Comparison of ENCODE assay signal across 10 mouse cellular contexts in genomic region chr15:78532566-78533345, GRCm38 (mm10). TPM values are rescaled to one million over a fixed set of nuclear protein-coding genes. Genes with fewer than 3 reads are reported as not detected.
DNase-seq lines count a peak whose midpoint lies in the region; ATAC-seq and TF ChIP-seq lines count a peak whose summit lies in the region.
"Had no signal": no experiment of that assay in that cellular context is flagged by ENCODE, and none has a peak within 500 bp of the region (broad histone marks: within the 10 kb centered on the region; RNA-seq: fewer than 3 reads in every experiment).

No protein-coding gene starts in this region.

- no peaks in the 10 kb centered on the region for H3K36me3 ChIP-seq in hindbrain, embryonic 14.5 days (replicated peaks; ENCODE audit: control insufficient read depth, insufficient read depth)
- H3K36me3 ChIP-seq in hindbrain, postnatal 0 days (ENCODE audit: insufficient read depth, low read length) = no peaks in the 10 kb centered on the region
- no peaks in the 10 kb centered on the region for H3K36me3 ChIP-seq in liver, embryonic 14.5 days (replicated peaks; ENCODE audit: control insufficient read depth, insufficient read depth, low read depth)
- H3K36me3 ChIP-seq in midbrain, embryonic 16.5 days (ENCODE audit: control insufficient read depth, insufficient read depth, low read length) = no peaks in the 10 kb centered on the region
- H3K36me3 ChIP-seq: midbrain, embryonic 12.5 days had no signal

- 0 out of 2 replicates have a peak overlapping the region, but pooled peaks have one; percentile 2 for H3K9ac ChIP-seq in hindbrain, embryonic 14.5 days
- no peak overlapping the region for H3K9ac ChIP-seq in hindbrain, postnatal 0 days (replicated peaks; ENCODE audit: low read length)
- no peak overlapping the region for H3K9ac ChIP-seq in liver, embryonic 14.5 days (replicated peaks)
- peak overlapping the region; percentile 39 for H3K9ac ChIP-seq in midbrain, embryonic 16.5 days (ENCODE audit: low read depth, low read length)

- H3K4me1 ChIP-seq in hindbrain, embryonic 14.5 days (replicated peaks; ENCODE audit: control insufficient read depth, insufficient read depth, low read length) = peaks cover 26% of the 10 kb centered on the region
- H3K4me1 ChIP-seq in hindbrain, postnatal 0 days (ENCODE audit: insufficient read depth, low read length) = peaks cover 20% of the 10 kb centered on the region
- peaks cover 0 to 10% of the 10 kb centered on the region in 2 experiments; a peak in 2 of 4 replicates for H3K4me1 ChIP-seq in liver, embryonic 14.5 days (replicated peaks; ENCODE audit: control insufficient read depth in 2 of 2, insufficient read depth in 2 of 2, low read length in 1 of 2)
- peaks cover 23% of the 10 kb centered on the region for H3K4me1 ChIP-seq in midbrain, embryonic 16.5 days (ENCODE audit: control insufficient read depth, insufficient read depth, low read length)

- WGBS in hindbrain, embryonic 14.5 days = 76% methylated on average over 10 of the region's 10 CpGs
- WGBS in hindbrain, postnatal 0 days = 74% methylated on average over 10 of the region's 10 CpGs
- 56% methylated on average over 10 of the region's 10 CpGs for WGBS in liver, embryonic 14.5 days (ENCODE audit: insufficient replicate concordance)
- WGBS in midbrain, embryonic 16.5 days = 71% methylated on average over 10 of the region's 10 CpGs

- H3K27ac ChIP-seq in hindbrain, embryonic 14.5 days = 0 out of 2 replicates have a peak overlapping the region, but pooled peaks have one; percentile 4
- no peak overlapping the region for H3K27ac ChIP-seq in hindbrain, postnatal 0 days
- H3K27ac ChIP-seq in liver, embryonic 14.5 days = peak overlapping the region; percentile 18; the same call in 1 of the 2 replicates
- H3K27ac ChIP-seq in midbrain, embryonic 16.5 days (ENCODE audit: low read length) = no peak overlapping the region

- H3K9me3 ChIP-seq in hindbrain, embryonic 14.5 days (ENCODE audit: control insufficient read depth, low read length) = no peaks in the 10 kb centered on the region
- no peaks in the 10 kb centered on the region for H3K9me3 ChIP-seq in hindbrain, postnatal 0 days (ENCODE audit: low read length)
- H3K9me3 ChIP-seq in liver, embryonic 14.5 days (ENCODE audit: control insufficient read depth, low read length) = no peaks in the 10 kb centered on the region
- no peaks in the 10 kb centered on the region for H3K9me3 ChIP-seq in midbrain, embryonic 16.5 days (replicated peaks; ENCODE audit: control insufficient read depth, low read length, poor library complexity, severe bottlenecking)
- H3K9me3 ChIP-seq: midbrain, embryonic 12.5 days had no signal

- ATAC-seq in hindbrain, embryonic 14.5 days (ENCODE audit: low FRiP score) = no peak
- no peak for ATAC-seq in hindbrain, postnatal 0 days
- peak; percentile 23; the same call in 1 of the 2 replicates for ATAC-seq in liver, embryonic 14.5 days (ENCODE audit: insufficient read depth)
- peak; percentile 9; the same call in 1 of the 2 replicates for ATAC-seq in midbrain, embryonic 16.5 days

- DNase-seq in hindbrain, embryonic 14.5 days (ENCODE audit: low spot score) = no peak
- no peak for DNase-seq in hindbrain, postnatal 0 days (ENCODE audit: low spot score)
- peak; percentile 54 for DNase-seq in induced T-regulatory cell, adult 2 months (ENCODE audit: low read depth)
- peak in 1 of 3 experiments; percentile 24 for DNase-seq in liver, embryonic 14.5 days (ENCODE audit: low read depth in 3 of 3, low spot score in 3 of 3)
- no peak for DNase-seq in testis, postnatal 10 days (ENCODE audit: low spot score)
- no peak for DNase-seq in embryo, embryonic 10.5 days (ENCODE audit: low spot score)
- no peak for DNase-seq in gastrocnemius, postnatal 25 days

- TF ChIP-seq CTCF in hindbrain, postnatal 0 days (IDR thresholded peaks at IDR 0.05; ENCODE audit: low read depth) = no peak
- TF ChIP-seq CTCF in liver, embryonic 14.5 days (IDR thresholded peaks at IDR 0.05; ENCODE audit: low read depth) = no peak

- no peak for TF ChIP-seq EP300 in liver, embryonic 14.5 days (IDR thresholded peaks at IDR 0.05; ENCODE audit: low read depth)

- no peak overlapping the region for H3K4me3 ChIP-seq in hindbrain, embryonic 14.5 days (replicated peaks; ENCODE audit: low read length)
- H3K4me3 ChIP-seq in hindbrain, postnatal 0 days (ENCODE audit: low read length) = no peak overlapping the region
- no peak overlapping the region for H3K4me3 ChIP-seq in liver, embryonic 14.5 days (ENCODE audit: insufficient read depth in 1 of 2, low read depth in 2 of 2, low read length in 2 of 2)
- no peak overlapping the region for H3K4me3 ChIP-seq in midbrain, embryonic 16.5 days (ENCODE audit: low read depth, low read length)

- no peak overlapping the region for H3K4me2 ChIP-seq in hindbrain, embryonic 14.5 days (replicated peaks)
- H3K4me2 ChIP-seq in hindbrain, postnatal 0 days (ENCODE audit: low read depth, low read length) = no peak overlapping the region
- H3K4me2 ChIP-seq in liver, embryonic 14.5 days (ENCODE audit: low read depth) = peak overlapping the region; percentile 17
- no peak overlapping the region for H3K4me2 ChIP-seq in midbrain, embryonic 16.5 days (ENCODE audit: low read length)

- H3K27me3 ChIP-seq in hindbrain, embryonic 14.5 days (ENCODE audit: control insufficient read depth, insufficient read depth, low read length) = no peaks in the 10 kb centered on the region
- no peaks in the 10 kb centered on the region for H3K27me3 ChIP-seq in hindbrain, postnatal 0 days (ENCODE audit: insufficient read depth, low read length)
- H3K27me3 ChIP-seq in liver, embryonic 14.5 days (ENCODE audit: control insufficient read depth, insufficient read depth, low read length) = no peaks in the 10 kb centered on the region; the same call in 1 of the 2 replicates
- no peaks in the 10 kb centered on the region for H3K27me3 ChIP-seq in midbrain, embryonic 16.5 days (ENCODE audit: control insufficient read depth, insufficient read depth, low read depth, low read length)

RNA-seq across cellular contexts. Expression of gene C1qtnf6, which starts 1.5 kb away (rescaled TPM):
- polyA plus RNA-seq in hindbrain, embryonic 14.5 days (2014; fragmentation: Nextera tagmentation; extraction: Ambion mirVana) = 9.5 and 11.0 TPM in 2 replicates
- total RNA-seq in hindbrain, postnatal 0 days (2014; rRNA removed) = 3.1 and 6.1 TPM in 2 replicates
- polyA plus RNA-seq in hindbrain, postnatal 0 days (2015; fragmentation: Nextera tagmentation; extraction: Ambion mirVana) = 10.0 and 10.2 TPM in 2 replicates
- polyA plus RNA-seq in liver, embryonic 14.5 days (2012; rRNA removed) = 4.1 and 4.6 TPM in 2 replicates
- 4.7 and 5.0 TPM in 2 replicates for polyA plus RNA-seq in liver, embryonic 14.5 days (2014; fragmentation: Nextera tagmentation; extraction: Ambion mirVana)
- polyA plus RNA-seq in midbrain, embryonic 16.5 days (2015; fragmentation: Nextera tagmentation; extraction: Ambion mirVana) = 6.7 and 7.8 TPM in 2 replicates
- 10 to 100 TPM; 16.4 to 16.8 TPM for total RNA-seq in gastrocnemius, postnatal 25 days (2021)

RNA-seq across cellular contexts. Expression of gene Sstr3, which starts 11.7 kb away (rescaled TPM):
- 0.34 and 0.64 TPM in 2 replicates for polyA plus RNA-seq in hindbrain, embryonic 14.5 days (2014; fragmentation: Nextera tagmentation; extraction: Ambion mirVana)
- total RNA-seq in hindbrain, postnatal 0 days (2014; rRNA removed) = 3.1 and 4.0 TPM in 2 replicates
- 0.97 and 1.0 TPM in 2 replicates for polyA plus RNA-seq in hindbrain, postnatal 0 days (2015; fragmentation: Nextera tagmentation; extraction: Ambion mirVana)
- polyA plus RNA-seq in liver, embryonic 14.5 days (2012; rRNA removed) = 0.01 and 0.02 TPM in 2 replicates
- 0.03 TPM in 1 of 2 replicates, not detected in the other for polyA plus RNA-seq in liver, embryonic 14.5 days (2014; fragmentation: Nextera tagmentation; extraction: Ambion mirVana)
- 0.15 and 0.16 TPM in 2 replicates for polyA plus RNA-seq in midbrain, embryonic 16.5 days (2015; fragmentation: Nextera tagmentation; extraction: Ambion mirVana)
- not detected for total RNA-seq in gastrocnemius, postnatal 25 days (2021)
- total RNA-seq: heart, adult 2 months had no signal
- polyA plus RNA-seq: heart, adult 2 months had no signal

RNA-seq across cellular contexts. Expression of gene Il2rb, which starts 37.7 kb away (rescaled TPM):
- polyA plus RNA-seq in hindbrain, embryonic 14.5 days (2014; fragmentation: Nextera tagmentation; extraction: Ambion mirVana) = 0.14 and 0.20 TPM in 2 replicates
- total RNA-seq in hindbrain, postnatal 0 days (2014; rRNA removed) = 0.10 and 0.29 TPM in 2 replicates
- 0.40 and 0.58 TPM in 2 replicates for polyA plus RNA-seq in hindbrain, postnatal 0 days (2015; fragmentation: Nextera tagmentation; extraction: Ambion mirVana)
- 0.26 and 0.29 TPM in 2 replicates for polyA plus RNA-seq in liver, embryonic 14.5 days (2012; rRNA removed)
- 0.37 and 0.52 TPM in 2 replicates for polyA plus RNA-seq in liver, embryonic 14.5 days (2014; fragmentation: Nextera tagmentation; extraction: Ambion mirVana)
- polyA plus RNA-seq in midbrain, embryonic 16.5 days (2015; fragmentation: Nextera tagmentation; extraction: Ambion mirVana) = 0.20 TPM in 1 of 2 replicates, not detected in the other
- total RNA-seq in gastrocnemius, postnatal 25 days (2021) = not detected
- polyA plus RNA-seq: midbrain, embryonic 12.5 days had no signal

RNA-seq across cellular contexts. Expression of gene Rac2, which starts 39.8 kb away (rescaled TPM):
- 6.3 and 8.1 TPM in 2 replicates for polyA plus RNA-seq in hindbrain, embryonic 14.5 days (2014; fragmentation: Nextera tagmentation; extraction: Ambion mirVana)
- total RNA-seq in hindbrain, postnatal 0 days (2014; rRNA removed) = 2.0 and 3.4 TPM in 2 replicates
- 5.0 and 6.8 TPM in 2 replicates for polyA plus RNA-seq in hindbrain, postnatal 0 days (2015; fragmentation: Nextera tagmentation; extraction: Ambion mirVana)
- 57.5 and 69.6 TPM in 2 replicates for polyA plus RNA-seq in liver, embryonic 14.5 days (2012; rRNA removed)
- polyA plus RNA-seq in liver, embryonic 14.5 days (2014; fragmentation: Nextera tagmentation; extraction: Ambion mirVana) = 108 and 117 TPM in 2 replicates
- 1.8 and 2.3 TPM in 2 replicates for polyA plus RNA-seq in midbrain, embryonic 16.5 days (2015; fragmentation: Nextera tagmentation; extraction: Ambion mirVana)
- total RNA-seq in gastrocnemius, postnatal 25 days (2021) = 1 to 10 TPM in 1 of 2 experiments, under 1 TPM in 1; 0.43 to 3.4 TPM

Comparison
In these comparisons a context has a peak if more than half of its experiments do, and no peak if none do; other contexts are left out.
1. H3K27ac ChIP-seq: peak in hindbrain, embryonic 14.5 days (single experiment) and liver, embryonic 14.5 days (single experiment); none in hindbrain, postnatal 0 days (single experiment) and midbrain, embryonic 16.5 days (single experiment).
2. H3K9ac ChIP-seq: peak in hindbrain, embryonic 14.5 days (single experiment) and midbrain, embryonic 16.5 days (single experiment); none in hindbrain, postnatal 0 days (single experiment) and liver, embryonic 14.5 days (single experiment).
3. ATAC-seq: peak in liver, embryonic 14.5 days (single experiment) and midbrain, embryonic 16.5 days (single experiment); none in hindbrain, embryonic 14.5 days (single experiment) and hindbrain, postnatal 0 days (single experiment).